Mouse (Mus musculus): ENCODE data around the gene Ap3b1. TPM values are rescaled to one million over a fixed set of nuclear protein-coding genes. Genes with fewer than 3 reads are reported as not detected.

The Ap3b1 gene
- polyA plus RNA-seq, 1 experiment = 29.3 TPM

DNA sequence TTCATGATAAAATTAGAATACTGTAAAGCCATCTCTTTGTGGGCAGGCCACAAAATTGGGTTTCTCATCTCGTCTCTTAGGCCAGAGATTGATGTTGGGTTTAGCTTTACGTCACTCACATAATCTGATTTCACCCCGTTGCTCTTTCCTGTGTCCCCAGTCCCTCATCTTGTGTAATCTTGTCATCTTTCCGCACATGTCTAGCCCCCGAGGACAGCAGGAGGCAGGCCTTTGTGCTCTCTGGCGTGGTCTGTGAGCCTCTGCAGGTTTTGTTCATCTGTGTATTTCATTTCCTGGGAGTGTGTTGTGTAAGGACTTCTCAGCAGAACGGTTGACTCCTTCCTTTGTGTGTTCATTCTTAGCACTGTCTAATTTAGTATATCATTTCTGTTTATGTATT is 90.8 kb downstream of the Ap3b1 start:
- Histone ChIP-seq H3K4me3 (no peak overlapping the region), H3ac (ENCODE audit: control insufficient read depth, insufficient read length) (no peak overlapping the region), H3K27me3 (ENCODE audit: control insufficient read depth, insufficient read depth, insufficient read length) (no peaks in the 10 kb centered on the region), H3K4me2 (ENCODE audit: low read depth) (no peak overlapping the region), H3K36me3 (ENCODE audit: control insufficient read depth, insufficient read depth) (peaks cover 28% of the 10 kb centered on the region), H3K79me2 (ENCODE audit: control insufficient read depth, insufficient read depth) (no peaks in the 10 kb centered on the region)
- TF ChIP-seq E2F4 (IDR thresholded peaks at IDR 0.05; ENCODE audit: insufficient read depth) = no peak
- TF ChIP-seq MYOD1 (IDR thresholded peaks at IDR 0.05; ENCODE audit: control insufficient read depth in 1 of 3, insufficient read length in 2 of 3, low read depth in 2 of 3) = no peak
- TF ChIP-seq TCF12 (IDR thresholded peaks at IDR 0.05; ENCODE audit: insufficient read depth, poor library complexity, severe bottlenecking) = no peak
- TF ChIP-seq USF1 (IDR thresholded peaks at IDR 0.05; ENCODE audit: low read depth) = no peak
- TF ChIP-seq CEBPB (IDR thresholded peaks at IDR 0.05; ENCODE audit: insufficient read depth, poor library complexity, severe bottlenecking) = no peak
- no peak for TF ChIP-seq SRF (IDR thresholded peaks at IDR 0.05; ENCODE audit: control insufficient read depth, insufficient read length, low read depth)
- no peak for TF ChIP-seq MYOG (IDR thresholded peaks at IDR 0.05; ENCODE audit: control insufficient read depth in 1 of 3, insufficient read depth in 1 of 3, insufficient read length in 2 of 3, low read depth in 2 of 3)
- TF ChIP-seq REST (IDR thresholded peaks at IDR 0.05; ENCODE audit: insufficient read depth, insufficient read length) = no peak
- no peak for TF ChIP-seq POLR2A (IDR thresholded peaks at IDR 0.05; ENCODE audit: insufficient read length, low read depth)
- no peak for TF ChIP-seq POLR2AphosphoS2 (IDR thresholded peaks at IDR 0.05; ENCODE audit: insufficient read length, low read depth)
- no peak for TF ChIP-seq TCF3 (IDR thresholded peaks at IDR 0.05; ENCODE audit: insufficient read length, low read depth)
- no peak for TF ChIP-seq MAX (IDR thresholded peaks at IDR 0.05; ENCODE audit: low read depth)

DNA sequence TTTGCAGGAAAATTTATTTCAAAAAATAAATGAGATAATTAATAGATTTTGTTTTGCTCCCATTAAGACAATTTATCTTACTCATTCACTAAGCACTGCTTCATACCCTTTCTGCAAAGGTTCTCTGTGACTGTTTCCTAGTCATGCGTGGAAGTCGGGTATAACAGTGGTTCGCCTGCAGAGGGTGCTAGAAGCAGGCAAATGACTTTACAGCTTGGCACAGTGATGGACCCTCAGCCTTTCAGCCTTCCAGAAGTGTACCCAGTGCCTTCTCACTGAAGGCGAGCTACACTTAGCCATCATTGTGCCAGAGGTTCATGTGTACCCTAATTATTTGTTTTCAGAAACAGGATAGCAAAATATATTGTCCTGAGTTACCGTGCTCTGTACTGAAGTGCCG is 92.5 kb downstream of the Ap3b1 start:
- no peak for TF ChIP-seq TCF3 (IDR thresholded peaks at IDR 0.05; ENCODE audit: insufficient read length, low read depth)
- TF ChIP-seq SRF (IDR thresholded peaks at IDR 0.05; ENCODE audit: control insufficient read depth, insufficient read length, low read depth) = no peak
- no peak for TF ChIP-seq MYOD1 (IDR thresholded peaks at IDR 0.05; ENCODE audit: control insufficient read depth in 1 of 3, insufficient read length in 2 of 3, low read depth in 2 of 3)
- no peak for TF ChIP-seq MYOG (IDR thresholded peaks at IDR 0.05; ENCODE audit: control insufficient read depth in 1 of 3, insufficient read depth in 1 of 3, insufficient read length in 2 of 3, low read depth in 2 of 3)
- no peak for TF ChIP-seq E2F4 (IDR thresholded peaks at IDR 0.05; ENCODE audit: insufficient read depth)
- TF ChIP-seq REST (IDR thresholded peaks at IDR 0.05; ENCODE audit: insufficient read depth, insufficient read length) = no peak
- no peak for TF ChIP-seq CEBPB (IDR thresholded peaks at IDR 0.05; ENCODE audit: insufficient read depth, poor library complexity, severe bottlenecking)
- no peak for TF ChIP-seq TCF12 (IDR thresholded peaks at IDR 0.05; ENCODE audit: insufficient read depth, poor library complexity, severe bottlenecking)
- no peak for TF ChIP-seq POLR2A (IDR thresholded peaks at IDR 0.05; ENCODE audit: insufficient read length, low read depth)
- no peak for TF ChIP-seq USF1 (IDR thresholded peaks at IDR 0.05; ENCODE audit: low read depth)
- TF ChIP-seq MAX (IDR thresholded peaks at IDR 0.05; ENCODE audit: low read depth) = no peak
- TF ChIP-seq POLR2AphosphoS2 (IDR thresholded peaks at IDR 0.05; ENCODE audit: insufficient read length, low read depth) = no peak
- no peak overlapping the region for H3K4me3 ChIP-seq
- H3ac ChIP-seq (ENCODE audit: control insufficient read depth, insufficient read length) = no peak overlapping the region
- no peaks in the 10 kb centered on the region for H3K27me3 ChIP-seq (ENCODE audit: control insufficient read depth, insufficient read depth, insufficient read length)
- peaks cover 30% of the 10 kb centered on the region for H3K36me3 ChIP-seq (ENCODE audit: control insufficient read depth, insufficient read depth)
- no peaks in the 10 kb centered on the region for H3K79me2 ChIP-seq (ENCODE audit: control insufficient read depth, insufficient read depth)
- H3K4me2 ChIP-seq (ENCODE audit: low read depth) = no peak overlapping the region

DNA sequence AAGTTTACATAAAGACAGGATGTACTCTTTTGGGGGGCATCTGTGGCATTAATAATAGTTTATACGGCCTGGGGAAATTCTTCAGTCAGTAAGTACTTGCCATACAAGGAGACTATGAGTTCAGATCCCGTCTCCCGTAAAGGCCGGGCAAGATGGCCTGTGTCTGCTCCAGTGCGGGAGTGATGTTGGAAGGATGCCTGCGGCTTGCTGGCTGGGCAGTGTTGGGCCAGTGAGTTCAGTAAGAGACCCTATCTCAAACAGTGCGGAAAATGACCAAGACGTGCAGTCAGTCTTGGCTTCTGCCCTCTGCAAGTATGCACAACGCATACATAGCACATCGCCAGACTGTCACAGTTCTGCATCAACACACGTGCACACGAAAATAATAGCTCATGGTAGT is 95.4 kb downstream of the Ap3b1 start:
- TF ChIP-seq E2F4 (IDR thresholded peaks at IDR 0.05; ENCODE audit: insufficient read depth) (no peak), TCF12 (IDR thresholded peaks at IDR 0.05; ENCODE audit: insufficient read depth, poor library complexity, severe bottlenecking) (no peak), USF1 (IDR thresholded peaks at IDR 0.05; ENCODE audit: low read depth) (no peak), SRF (IDR thresholded peaks at IDR 0.05; ENCODE audit: control insufficient read depth, insufficient read length, low read depth) (no peak), MYOG (IDR thresholded peaks at IDR 0.05; ENCODE audit: control insufficient read depth in 1 of 3, insufficient read depth in 1 of 3, insufficient read length in 2 of 3, low read depth in 2 of 3) (no peak), POLR2A (IDR thresholded peaks at IDR 0.05; ENCODE audit: insufficient read length, low read depth) (no peak), TCF3 (IDR thresholded peaks at IDR 0.05; ENCODE audit: insufficient read length, low read depth) (no peak), MYOD1 (IDR thresholded peaks at IDR 0.05; ENCODE audit: control insufficient read depth in 1 of 3, insufficient read length in 2 of 3, low read depth in 2 of 3) (no peak), CEBPB (IDR thresholded peaks at IDR 0.05; ENCODE audit: insufficient read depth, poor library complexity, severe bottlenecking) (no peak), POLR2AphosphoS2 (IDR thresholded peaks at IDR 0.05; ENCODE audit: insufficient read length, low read depth) (no peak)
- Histone ChIP-seq H3ac (ENCODE audit: control insufficient read depth, insufficient read length) (no peak overlapping the region), H3K79me2 (ENCODE audit: control insufficient read depth, insufficient read depth) (no peaks in the 10 kb centered on the region), H3K36me3 (ENCODE audit: control insufficient read depth, insufficient read depth) (peaks cover 15% of the 10 kb centered on the region), H3K4me2 (ENCODE audit: low read depth) (no peak overlapping the region), H3K27me3 (ENCODE audit: control insufficient read depth, insufficient read depth, insufficient read length) (no peaks in the 10 kb centered on the region), H3K4me3 (no peak overlapping the region)

DNA sequence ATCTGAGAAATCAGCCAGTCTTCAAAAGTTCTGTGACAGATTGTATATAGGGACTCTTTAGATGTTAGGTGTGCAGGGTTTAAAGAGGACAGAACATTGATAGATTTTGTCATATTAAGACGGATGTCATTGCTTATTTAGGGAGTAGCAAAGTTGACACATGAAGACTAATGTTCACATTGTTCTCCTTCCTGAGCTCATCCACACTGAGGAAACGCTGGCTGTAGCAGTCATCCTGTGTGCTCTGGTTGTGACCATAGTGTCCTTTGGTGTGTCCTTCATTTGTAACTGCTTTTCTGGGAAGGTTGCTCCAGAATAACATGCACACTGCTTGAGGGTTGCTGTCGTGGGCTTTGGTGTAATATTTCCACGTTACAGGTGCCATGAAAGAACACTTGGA is 100.4 kb downstream of the Ap3b1 start:
- H3K36me3 ChIP-seq (ENCODE audit: control insufficient read depth, insufficient read depth) = peaks cover 6% of the 10 kb centered on the region
- no peaks in the 10 kb centered on the region for H3K79me2 ChIP-seq (ENCODE audit: control insufficient read depth, insufficient read depth)
- no peak overlapping the region for H3ac ChIP-seq (ENCODE audit: control insufficient read depth, insufficient read length)
- no peaks in the 10 kb centered on the region for H3K27me3 ChIP-seq (ENCODE audit: control insufficient read depth, insufficient read depth, insufficient read length)
- TF ChIP-seq CEBPB (IDR thresholded peaks at IDR 0.05; ENCODE audit: insufficient read depth, poor library complexity, severe bottlenecking) (no peak), MYOD1 (IDR thresholded peaks at IDR 0.05; ENCODE audit: control insufficient read depth in 1 of 3, insufficient read length in 2 of 3, low read depth in 2 of 3) (no peak), MAX (IDR thresholded peaks at IDR 0.05; ENCODE audit: low read depth) (no peak), USF1 (IDR thresholded peaks at IDR 0.05; ENCODE audit: low read depth) (no peak), REST (IDR thresholded peaks at IDR 0.05; ENCODE audit: insufficient read depth, insufficient read length) (no peak), TCF12 (IDR thresholded peaks at IDR 0.05; ENCODE audit: insufficient read depth, poor library complexity, severe bottlenecking) (no peak), POLR2A (IDR thresholded peaks at IDR 0.05; ENCODE audit: insufficient read length, low read depth) (no peak), MYOG (IDR thresholded peaks at IDR 0.05; ENCODE audit: control insufficient read depth in 1 of 3, insufficient read depth in 1 of 3, insufficient read length in 2 of 3, low read depth in 2 of 3) (no peak), TCF3 (IDR thresholded peaks at IDR 0.05; ENCODE audit: insufficient read length, low read depth) (no peak), E2F4 (IDR thresholded peaks at IDR 0.05; ENCODE audit: insufficient read depth) (no peak), POLR2AphosphoS2 (IDR thresholded peaks at IDR 0.05; ENCODE audit: insufficient read length, low read depth) (no peak), SRF (IDR thresholded peaks at IDR 0.05; ENCODE audit: control insufficient read depth, insufficient read length, low read depth) (no peak)
- H3K4me2 ChIP-seq (ENCODE audit: low read depth) = no peak overlapping the region
- no peak overlapping the region for H3K4me3 ChIP-seq

Measured in myocyte (in vitro differentiated cells).